Mouse (Mus musculus) cerebellum, adult 2 months (tissue): ENCODE data around the gene Tmem131.

Experiments used
- CTCF ChIP-seq: fragments of 200-500 bp; IDR thresholded peaks from 2 replicates; pipeline ENCODE4 v1.5.1; 2011; ENCODE audit warnings: low read depth, mild to moderate bottlenecking, control low read depth, low read length, moderate library complexity, borderline replicate concordance; ENCODE audit not compliant: insufficient read depth
- POLR2A ChIP-seq: fragments of 200-500 bp; IDR thresholded peaks from 2 replicates; pipeline ENCODE4 v1.6.1; 2011; ENCODE audit warnings: low read length, control low read depth, borderline replicate concordance; ENCODE audit not compliant: insufficient read depth

- TF ChIP-seq POLR2A (no peak), CTCF (peak; percentile 29; the same call in 1 of the 2 replicates)
These were observed 157.1 kb downstream of the Tmem131 start for GRCm38 (mm10) chr1:36786377-36786776.
